Mouse (Mus musculus) intestine, embryonic 14.5 days (tissue): ENCODE data around the gene Rab11a. TPM values are rescaled to one million over a fixed set of nuclear protein-coding genes. Genes with fewer than 3 reads are reported as not detected.

Source experiments
- ATAC-seq: fragments of 200-750 bp; cut with Nextera tagmentation; replicated peaks from 2 replicates; pipeline ENCODE4 v1.8.0; 2017; ENCODE audit warnings: low read depth, moderate number of reproducible peaks, moderate TSS enrichment, moderate library complexity; ENCODE audit not compliant: low FRiP score, low TSS enrichment
- DNase-seq: peaks from one replicate; pipeline ENCODE4 v3.0.0-alpha.2; 2018; ENCODE audit warnings: low spot score
- H3K27ac ChIP-seq: fragments of 300-500 bp; sonication (generic); 2 replicates; pipeline ENCODE4 v1.5.1; 2014; ENCODE audit warnings: low read depth, mild to moderate bottlenecking, control low read depth
- H3K27me3 ChIP-seq: fragments of 300-500 bp; sonication (generic); replicated peaks from 2 replicates; pipeline ENCODE4 v1.6.1; 2014; ENCODE audit warnings: low read length, control low read depth; ENCODE audit not compliant: control insufficient read depth, insufficient read depth
- H3K36me3 ChIP-seq: fragments of 300-500 bp; sonication (generic); 2 replicates; pipeline ENCODE4 v1.6.1; 2014; ENCODE audit warnings: low read length, control low read depth; ENCODE audit not compliant: control insufficient read depth, insufficient read depth
- H3K4me1 ChIP-seq: fragments of 300-500 bp; sonication (generic); replicated peaks from 2 replicates; pipeline ENCODE4 v1.6.1; 2014; ENCODE audit warnings: low read length, control low read depth, mixed read lengths; ENCODE audit not compliant: control insufficient read depth, insufficient read depth
- H3K4me2 ChIP-seq: fragments of 300-500 bp; sonication (generic); 2 replicates; pipeline ENCODE4 v1.6.1; 2014; ENCODE audit warnings: low read length
- H3K4me3 ChIP-seq: fragments of 300-500 bp; sonication (generic); 2 replicates; pipeline ENCODE4 v1.5.1; 2014; ENCODE audit warnings: low read depth, low read length, control low read depth, mixed read lengths
- H3K9ac ChIP-seq: fragments of 300-500 bp; sonication (generic); 2 replicates; pipeline ENCODE4 v1.6.1; 2014; ENCODE audit warnings: mild to moderate bottlenecking, low read length
- H3K9me3 ChIP-seq: fragments of 300-500 bp; sonication (generic); 2 replicates; pipeline ENCODE4 v1.6.1; 2016; ENCODE audit warnings: low read length, control low read depth; ENCODE audit not compliant: control insufficient read depth
- WGBS: fragments of 180-500 bp; shearing (Covaris S2); extraction: QIAGEN DNeasy Blood & Tissue Kit; methylation state at CpG from one replicate; pipeline ENCODE4 v1.1.7; 2014; 5-methylcytosine and 5-hydroxymethylcytosine counted together
- polyA plus RNA-seq: library from polyadenylated mRNA; unstranded; fragments of >200 nt; fragmentation: Nextera tagmentation; extraction: Ambion mirVana; gene quantifications from 2 replicates; pipeline ENCODE4 v1.2.1, GENCODE M21; 2014

The Rab11a gene
- polyA plus RNA-seq, 1 experiment from 2014 or later: 391 TPM

DNA sequence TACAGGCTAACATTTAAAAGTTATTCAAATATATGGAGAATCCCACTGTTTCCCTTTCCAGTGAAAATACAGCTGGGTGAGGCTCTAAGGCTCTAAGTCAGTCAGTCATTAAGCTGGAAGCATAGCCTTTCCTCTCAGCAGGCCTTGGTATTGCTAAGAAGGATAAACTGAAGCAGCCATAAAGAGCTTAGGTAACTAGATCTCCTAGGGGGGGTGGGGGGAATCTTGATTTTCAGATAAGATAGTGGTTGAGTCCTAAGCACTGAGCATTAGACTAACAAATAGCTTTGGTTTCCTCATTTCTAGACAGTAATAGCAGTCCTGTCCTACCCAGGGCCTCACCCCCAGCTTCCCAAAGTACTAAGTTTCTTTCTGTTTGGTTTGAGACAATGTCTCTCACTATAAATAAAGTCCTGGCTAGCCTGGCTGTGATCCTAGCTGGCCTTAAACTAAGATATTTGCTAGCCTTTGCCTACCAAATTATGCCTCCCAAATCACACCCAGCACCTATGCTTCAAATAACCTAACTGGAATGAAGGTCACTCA, 34.1 kb downstream of the Rab11a start:
- Histone ChIP-seq H3K4me3 (no peak overlapping the region), H3K4me1 (peaks cover 10% of the 10 kb centered on the region), H3K27ac (peak overlapping the region; percentile 9; the same call in 1 of the 2 replicates), H3K9me3 (no peaks in the 10 kb centered on the region), H3K27me3 (no peaks in the 10 kb centered on the region), H3K4me2 (no peak overlapping the region), H3K9ac (no peak overlapping the region), H3K36me3 (peaks cover 34% of the 10 kb centered on the region)
- no peak for DNase-seq
- ATAC-seq: no peak

DNA sequence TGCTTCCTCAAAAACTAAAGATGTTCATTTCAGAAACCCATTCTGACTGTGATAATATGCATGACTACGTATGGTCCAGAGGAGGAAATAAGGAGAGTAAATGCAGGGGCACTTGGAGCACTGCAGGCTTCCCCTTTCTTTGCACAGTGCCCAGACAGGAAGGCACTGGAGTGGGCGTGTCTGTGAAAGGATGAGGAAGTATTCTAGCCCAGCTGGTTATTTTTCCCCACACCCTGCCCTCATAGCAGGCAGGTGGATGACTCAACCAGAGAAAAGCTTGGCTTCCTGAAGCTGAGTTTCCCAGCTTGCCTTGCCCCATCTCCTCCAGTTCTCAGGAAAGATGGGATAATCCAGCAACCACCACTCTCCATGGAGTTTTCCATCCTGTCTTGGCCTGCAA, 34.6 kb downstream of the Rab11a start:
- Histone ChIP-seq H3K4me2 (no peak overlapping the region), H3K4me1 (peaks cover 10% of the 10 kb centered on the region), H3K4me3 (no peak overlapping the region), H3K27me3 (no peaks in the 10 kb centered on the region), H3K9me3 (no peaks in the 10 kb centered on the region), H3K27ac (peak overlapping the region; percentile 9; the same call in 1 of the 2 replicates), H3K9ac (no peak overlapping the region), H3K36me3 (peaks cover 28% of the 10 kb centered on the region)
- WGBS: 63% methylated on average over 2 of the region's 2 CpGs
- DNase-seq (no peak), ATAC-seq (no peak; the same call in 1 of the 2 replicates)

DNA sequence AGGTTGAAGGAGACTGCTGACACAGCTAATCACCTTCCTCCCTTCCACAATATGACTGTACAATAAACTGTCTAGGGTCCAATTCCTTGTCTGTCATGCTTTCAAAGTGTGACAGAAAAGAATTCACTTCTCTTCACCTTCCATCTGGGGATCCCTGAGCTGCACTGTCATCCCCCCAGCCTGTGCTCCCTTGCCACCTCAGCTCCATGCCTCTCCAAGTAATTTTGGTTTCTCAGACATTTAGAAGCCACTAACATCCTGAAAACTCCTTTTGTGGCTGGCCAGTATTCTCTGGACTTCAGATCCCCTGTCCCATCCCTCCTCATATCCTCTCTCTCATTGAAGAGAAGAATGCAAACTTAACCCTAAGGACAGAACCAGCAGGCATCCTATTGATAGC, 35.2 kb downstream of the Rab11a start:
- Histone ChIP-seq H3K4me2 (no peak overlapping the region), H3K27me3 (no peaks in the 10 kb centered on the region), H3K4me3 (no peak overlapping the region), H3K27ac (no peak overlapping the region), H3K9ac (no peak overlapping the region), H3K36me3 (peaks cover 24% of the 10 kb centered on the region), H3K4me1 (peaks cover 10% of the 10 kb centered on the region), H3K9me3 (no peaks in the 10 kb centered on the region)
- ATAC-seq (no peak), DNase-seq (no peak)

DNA sequence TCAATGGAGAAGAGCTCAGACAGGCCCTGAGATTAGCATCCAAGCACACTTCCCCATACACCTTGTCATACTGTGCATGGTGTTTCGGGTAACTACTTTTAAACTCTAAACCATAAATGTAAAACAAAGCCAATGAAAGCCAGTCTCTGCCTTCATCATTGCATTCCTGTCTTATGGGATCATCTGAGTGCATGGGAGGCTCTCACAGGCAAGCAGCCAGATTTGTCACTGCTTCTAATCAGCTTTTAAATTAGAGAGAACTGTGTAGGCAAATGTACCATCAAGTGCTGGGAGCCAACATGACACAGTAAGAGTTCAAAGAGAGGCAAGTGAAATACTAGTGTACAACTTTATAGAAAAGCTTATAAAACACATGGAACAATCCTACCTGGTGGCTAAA, 35.9 kb downstream of the Rab11a start:
- no peak overlapping the region for H3K27ac ChIP-seq
- peaks cover 24% of the 10 kb centered on the region for H3K36me3 ChIP-seq
- no peak overlapping the region for H3K4me2 ChIP-seq
- no peak for DNase-seq
- no peak overlapping the region for H3K4me3 ChIP-seq
- H3K27me3 ChIP-seq: no peaks in the 10 kb centered on the region
- no peak for ATAC-seq
- no peak overlapping the region for H3K9ac ChIP-seq
- H3K4me1 ChIP-seq: peaks cover 10% of the 10 kb centered on the region
- H3K9me3 ChIP-seq: no peaks in the 10 kb centered on the region
- 82% methylated on average over 1 of the region's 1 CpGs for WGBS

DNA sequence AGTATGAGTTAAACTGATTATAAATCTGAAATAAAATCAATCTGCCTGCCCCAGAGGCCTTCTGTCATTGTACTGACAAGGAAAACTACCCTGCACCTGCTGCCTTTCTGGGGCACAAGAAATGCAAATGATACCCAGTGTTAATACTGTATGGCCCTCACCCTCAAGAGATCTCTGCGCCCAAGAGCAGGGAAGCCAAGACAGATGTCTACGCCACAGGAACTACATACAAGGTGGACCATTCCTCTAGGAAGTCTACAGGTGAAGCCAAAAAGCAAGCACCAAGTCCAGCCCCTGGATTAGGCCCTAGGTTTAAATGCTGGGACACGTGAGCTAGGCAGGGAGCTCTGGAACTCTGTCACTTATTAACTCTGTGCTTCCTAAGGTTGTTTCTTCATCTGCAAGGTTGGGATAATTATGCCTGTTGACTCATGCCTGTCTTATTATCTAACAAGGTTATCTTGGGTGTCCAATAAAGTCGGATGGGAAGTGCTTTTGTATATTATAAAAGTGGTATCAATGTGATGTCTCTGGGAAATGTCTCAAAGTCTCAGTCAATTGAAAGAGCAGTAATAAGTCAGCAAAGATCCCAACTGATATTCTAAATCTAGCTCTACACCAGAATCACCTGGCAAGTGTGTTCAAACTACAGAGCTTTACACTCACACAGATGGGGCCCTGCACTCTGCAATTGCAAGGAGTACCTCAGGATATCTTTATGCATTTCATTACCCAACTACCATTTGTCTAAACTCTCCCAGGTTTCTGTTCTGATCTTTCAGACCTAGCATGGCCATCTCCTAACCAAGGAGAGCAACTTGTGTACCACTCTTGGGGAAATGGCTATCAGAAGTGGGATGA, 36.9 kb downstream of the Rab11a start:
- 79% methylated on average over 4 of the region's 4 CpGs for WGBS
- Histone ChIP-seq H3K9me3 (no peaks in the 10 kb centered on the region), H3K4me1 (peaks cover 10% of the 10 kb centered on the region), H3K27me3 (no peaks in the 10 kb centered on the region), H3K4me3 (no peak overlapping the region), H3K9ac (no peak overlapping the region), H3K27ac (peak overlapping the region; percentile 29; the same call in 1 of the 2 replicates), H3K36me3 (peaks cover 19% of the 10 kb centered on the region), H3K4me2 (no peak overlapping the region)
- DNase-seq (peak; percentile 55), ATAC-seq (0 out of 2 replicates have a peak, but pooled peaks have one; percentile 48)

DNA sequence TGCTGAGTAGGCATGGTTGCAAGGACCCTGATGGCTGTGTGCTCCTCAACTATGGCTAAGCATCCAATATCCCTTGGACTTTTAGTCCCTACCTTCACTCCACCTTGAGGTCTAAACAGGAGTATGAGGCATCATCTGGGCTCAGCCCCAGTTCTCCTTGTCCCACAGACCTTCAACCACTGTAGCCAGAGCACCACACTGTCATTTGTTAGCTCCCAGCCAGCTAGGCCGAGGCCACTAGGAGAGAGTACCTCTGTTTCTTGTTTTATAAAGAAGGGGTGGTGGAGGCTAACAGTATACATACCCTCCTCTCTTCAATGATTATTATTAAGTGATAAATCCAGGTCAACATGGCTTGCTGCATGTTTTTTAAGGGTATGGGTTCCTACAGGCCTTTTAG, 39.0 kb downstream of the Rab11a start:
- ATAC-seq (no peak), DNase-seq (no peak)
- Histone ChIP-seq H3K27me3 (no peaks in the 10 kb centered on the region), H3K9me3 (no peaks in the 10 kb centered on the region), H3K36me3 (peaks cover 13% of the 10 kb centered on the region), H3K27ac (no peak overlapping the region), H3K4me3 (no peak overlapping the region), H3K9ac (no peak overlapping the region), H3K4me1 (peaks cover 10% of the 10 kb centered on the region), H3K4me2 (no peak overlapping the region)
- WGBS: 100% methylated on average over 1 of the region's 1 CpGs

DNA sequence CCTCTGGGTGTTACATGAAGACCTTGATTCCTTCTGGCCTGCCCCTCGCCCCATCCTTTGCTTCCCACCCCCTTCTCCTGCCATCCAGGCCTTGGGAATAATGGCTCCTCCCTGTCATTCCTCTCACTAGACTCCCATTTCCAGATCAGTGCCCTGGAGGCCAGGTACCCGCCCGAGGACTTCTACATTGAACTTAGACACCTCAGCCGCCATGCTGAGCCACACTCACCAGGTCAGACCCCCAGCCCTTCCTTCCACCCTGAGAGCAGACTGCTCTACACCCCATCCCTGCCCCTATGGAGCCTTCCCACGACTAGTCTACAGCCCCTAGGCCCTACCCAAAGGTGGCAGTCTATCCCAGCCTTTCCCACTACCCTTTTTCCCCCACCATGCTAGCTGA, 39.9 kb downstream of the Rab11a start:
- ATAC-seq (no peak), DNase-seq (no peak)
- 87% methylated on average over 5 of the region's 5 CpGs for WGBS
- peaks cover 6% of the 10 kb centered on the region for H3K4me1 ChIP-seq
- no peak overlapping the region for H3K4me2 ChIP-seq
- H3K36me3 ChIP-seq: peaks cover 13% of the 10 kb centered on the region
- H3K9ac ChIP-seq: no peak overlapping the region
- no peaks in the 10 kb centered on the region for H3K27me3 ChIP-seq
- H3K9me3 ChIP-seq: no peaks in the 10 kb centered on the region
- no peak overlapping the region for H3K4me3 ChIP-seq
- no peak overlapping the region for H3K27ac ChIP-seq

DNA sequence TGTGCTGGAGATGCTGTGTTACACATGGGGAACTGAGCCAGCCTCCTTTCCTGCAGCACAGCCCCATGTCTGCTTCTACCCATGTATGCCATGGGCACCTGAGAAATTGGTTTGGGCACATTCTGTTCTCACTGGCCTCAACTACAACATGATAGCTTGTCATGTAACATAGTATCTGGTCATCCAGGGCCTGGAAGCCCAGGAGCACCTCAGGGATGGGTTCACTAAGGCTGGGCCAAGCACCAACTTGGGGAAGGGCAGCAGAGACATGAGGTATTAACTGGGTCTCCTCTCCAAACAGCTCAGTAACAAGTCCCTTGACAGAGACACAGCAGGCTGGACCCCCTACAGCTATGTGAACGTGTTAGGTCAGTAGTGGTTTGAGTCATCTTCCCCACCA, 40.6 kb downstream of the Rab11a start:
- Histone ChIP-seq H3K27me3 (no peaks in the 10 kb centered on the region), H3K9ac (no peak overlapping the region), H3K4me3 (no peak overlapping the region), H3K36me3 (peaks cover 13% of the 10 kb centered on the region), H3K9me3 (no peaks in the 10 kb centered on the region), H3K4me2 (no peak overlapping the region), H3K27ac (no peak overlapping the region), H3K4me1 (peaks cover 5% of the 10 kb centered on the region; the same call in 1 of the 2 replicates)
- ATAC-seq (no peak), DNase-seq (no peak)
- 67% methylated on average over 1 of the region's 1 CpGs for WGBS

DNA sequence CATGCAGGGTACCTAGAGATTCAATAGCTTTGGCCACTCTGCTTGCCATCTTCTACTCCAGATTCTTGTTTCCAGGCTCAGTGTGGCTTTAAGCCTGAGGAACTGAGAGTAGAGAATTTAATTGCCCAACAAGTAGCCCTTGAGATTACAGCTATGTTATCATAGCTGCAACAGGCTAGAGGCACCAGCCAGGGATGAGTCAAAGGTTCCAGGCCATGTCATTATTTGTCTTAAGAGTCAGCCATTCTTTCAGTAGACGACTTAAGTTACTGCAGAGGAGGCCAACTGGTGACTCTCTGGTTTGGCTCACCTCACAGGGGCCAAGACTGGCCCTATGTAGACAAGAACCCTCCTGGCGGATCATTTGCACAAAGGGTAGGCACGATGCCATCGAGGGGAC, 41.2 kb downstream of the Rab11a start:
- no peak overlapping the region for H3K4me2 ChIP-seq
- no peak for DNase-seq
- 85% methylated on average over 4 of the region's 4 CpGs for WGBS
- ATAC-seq: no peak
- H3K36me3 ChIP-seq: peaks cover 13% of the 10 kb centered on the region
- H3K9ac ChIP-seq: no peak overlapping the region
- no peaks in the 10 kb centered on the region for H3K9me3 ChIP-seq
- no peaks in the 10 kb centered on the region for H3K27me3 ChIP-seq
- no peaks in the 10 kb centered on the region; the same call in 1 of the 2 replicates for H3K4me1 ChIP-seq
- no peak overlapping the region for H3K27ac ChIP-seq
- no peak overlapping the region for H3K4me3 ChIP-seq
